Mouse (Mus musculus): ENCODE data around the gene Lcn10. TPM values are rescaled to one million over a fixed set of nuclear protein-coding genes. Genes with fewer than 3 reads are reported as not detected.

The Lcn10 gene
- polyA plus RNA-seq (2012; rRNA removed), result not detected in 2 replicates

DNA sequence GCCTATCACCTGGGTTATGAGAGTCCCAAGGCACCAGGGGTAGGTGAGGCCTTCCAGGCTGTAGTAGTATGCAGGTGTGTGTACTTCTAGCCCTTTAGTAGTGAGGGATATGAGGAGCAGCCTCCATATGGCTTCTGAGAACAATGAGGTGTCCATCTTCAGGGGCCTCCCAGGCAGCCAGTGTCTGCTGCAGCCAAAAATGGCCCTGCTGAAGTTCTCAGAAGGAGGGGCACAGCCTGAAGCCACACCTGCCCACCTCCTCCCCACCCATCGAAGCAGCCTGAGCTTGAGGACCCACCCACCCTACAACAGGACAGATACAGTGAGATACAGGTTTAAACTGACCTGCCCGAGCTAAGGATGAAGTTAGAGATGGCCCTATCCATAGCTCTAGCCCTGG lies at the start of gene Lcn10:
TSS of gene Lcn10 (plus strand) at position 301 of the 400 bp plus-strand sequence.
- no peak for DNase-seq (ENCODE audit: low read depth)
- no peak for TF ChIP-seq CTCF (IDR thresholded peaks at IDR 0.05; ENCODE audit: borderline replicate concordance, extremely low read depth, insufficient read depth, insufficient read length)
- TF ChIP-seq POLR2A (IDR thresholded peaks at IDR 0.05; ENCODE audit: borderline replicate concordance, extremely low read depth, insufficient read depth, insufficient read length, poor library complexity, severe bottlenecking), result no peak

GRCm38 (mm10) chr2:25633616-25634015 lies 48.9 kb upstream of the Lcn10 start:
- DNase-seq (ENCODE audit: low read depth), result no peak
- no peak for TF ChIP-seq POLR2A (IDR thresholded peaks at IDR 0.05; ENCODE audit: borderline replicate concordance, extremely low read depth, insufficient read depth, insufficient read length, poor library complexity, severe bottlenecking)
- no peak for TF ChIP-seq CTCF (IDR thresholded peaks at IDR 0.05; ENCODE audit: borderline replicate concordance, extremely low read depth, insufficient read depth, insufficient read length)

DNA sequence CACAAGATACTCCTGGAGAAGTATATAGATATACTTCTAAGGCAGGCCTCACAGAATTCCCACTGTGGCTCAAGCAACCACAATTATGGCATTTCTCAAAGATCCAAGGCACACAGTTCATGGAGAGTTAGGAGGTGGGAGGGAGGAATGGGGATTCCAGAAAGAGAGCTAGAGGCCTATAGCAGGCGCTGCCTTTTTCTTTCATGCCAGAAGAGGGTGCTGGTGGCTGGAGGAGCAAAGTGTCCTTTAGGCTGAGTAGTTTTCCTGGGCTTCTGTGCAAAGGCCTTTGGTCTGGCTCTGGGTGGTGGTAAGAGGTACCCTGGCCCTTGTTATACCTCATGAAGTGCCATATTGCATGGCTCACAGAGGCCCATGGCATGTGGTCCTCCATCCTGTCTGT lies 48.5 kb upstream of the Lcn10 start:
- DNase-seq (ENCODE audit: low read depth), result no peak
- TF ChIP-seq POLR2A (IDR thresholded peaks at IDR 0.05; ENCODE audit: borderline replicate concordance, extremely low read depth, insufficient read depth, insufficient read length, poor library complexity, severe bottlenecking) (no peak), CTCF (IDR thresholded peaks at IDR 0.05; ENCODE audit: borderline replicate concordance, extremely low read depth, insufficient read depth, insufficient read length) (no peak)

DNA sequence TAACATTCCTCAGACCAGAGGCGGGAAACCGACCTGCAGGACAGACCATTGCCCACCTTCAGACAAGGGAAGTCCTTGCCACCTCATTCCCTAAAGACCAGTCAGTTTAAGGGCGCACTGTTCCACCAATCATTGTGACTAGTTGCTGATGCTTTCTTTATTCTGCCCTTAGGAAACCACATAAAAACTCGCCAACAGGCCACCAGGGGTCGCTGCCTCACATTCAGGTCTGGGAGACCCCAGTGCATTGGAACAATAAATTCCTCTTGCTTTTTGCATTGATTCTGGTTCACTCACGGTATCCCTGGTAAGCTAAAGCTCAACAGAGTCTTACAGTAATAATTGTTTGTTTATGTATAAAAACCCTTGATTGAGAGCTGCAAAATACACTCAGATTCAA lies 42.6 kb upstream of the Lcn10 start:
- DNase-seq (ENCODE audit: low read depth), result peak; percentile 64
- TF ChIP-seq POLR2A (IDR thresholded peaks at IDR 0.05; ENCODE audit: borderline replicate concordance, extremely low read depth, insufficient read depth, insufficient read length, poor library complexity, severe bottlenecking) (no peak), CTCF (IDR thresholded peaks at IDR 0.05; ENCODE audit: borderline replicate concordance, extremely low read depth, insufficient read depth, insufficient read length) (peak; percentile 72; the same call in 1 of the 2 replicates)

- DNase-seq (ENCODE audit: low read depth), result no peak
- TF ChIP-seq POLR2A (IDR thresholded peaks at IDR 0.05; ENCODE audit: borderline replicate concordance, extremely low read depth, insufficient read depth, insufficient read length, poor library complexity, severe bottlenecking), result no peak
- no peak for TF ChIP-seq CTCF (IDR thresholded peaks at IDR 0.05; ENCODE audit: borderline replicate concordance, extremely low read depth, insufficient read depth, insufficient read length)
Measured at GRCm38 (mm10) chr2:25652902-25653301, 29.6 kb upstream of the Lcn10 start, which contains the start of gene Lcn8. Gene Lcn8 (plus strand): TSS chr2:25653120.

GRCm38 (mm10) chr2:25654502-25654901 lies 28.0 kb upstream of the Lcn10 start:
- TF ChIP-seq CTCF (IDR thresholded peaks at IDR 0.05; ENCODE audit: borderline replicate concordance, extremely low read depth, insufficient read depth, insufficient read length) (no peak), POLR2A (IDR thresholded peaks at IDR 0.05; ENCODE audit: borderline replicate concordance, extremely low read depth, insufficient read depth, insufficient read length, poor library complexity, severe bottlenecking) (no peak)
- DNase-seq (ENCODE audit: low read depth), result no peak

- no peak for DNase-seq (ENCODE audit: low read depth)
- TF ChIP-seq CTCF (IDR thresholded peaks at IDR 0.05; ENCODE audit: borderline replicate concordance, extremely low read depth, insufficient read depth, insufficient read length), result no peak
Measured at GRCm38 (mm10) chr2:25656691-25657090, 25.8 kb upstream of the Lcn10 start.

- peak; percentile 5 for DNase-seq (ENCODE audit: low read depth)
- TF ChIP-seq CTCF (IDR thresholded peaks at IDR 0.05; ENCODE audit: borderline replicate concordance, extremely low read depth, insufficient read depth, insufficient read length) (no peak), POLR2A (IDR thresholded peaks at IDR 0.05; ENCODE audit: borderline replicate concordance, extremely low read depth, insufficient read depth, insufficient read length, poor library complexity, severe bottlenecking) (no peak)
Measured at GRCm38 (mm10) chr2:25657246-25657645, 25.3 kb upstream of the Lcn10 start.

- TF ChIP-seq CTCF (IDR thresholded peaks at IDR 0.05; ENCODE audit: borderline replicate concordance, extremely low read depth, insufficient read depth, insufficient read length) (no peak), POLR2A (IDR thresholded peaks at IDR 0.05; ENCODE audit: borderline replicate concordance, extremely low read depth, insufficient read depth, insufficient read length, poor library complexity, severe bottlenecking) (no peak)
- no peak for DNase-seq (ENCODE audit: low read depth)
Measured at GRCm38 (mm10) chr2:25657652-25658051, 24.9 kb upstream of the Lcn10 start, which contains the start of gene Lcn5. Gene Lcn5 (plus strand): TSS chr2:25657952.

DNA sequence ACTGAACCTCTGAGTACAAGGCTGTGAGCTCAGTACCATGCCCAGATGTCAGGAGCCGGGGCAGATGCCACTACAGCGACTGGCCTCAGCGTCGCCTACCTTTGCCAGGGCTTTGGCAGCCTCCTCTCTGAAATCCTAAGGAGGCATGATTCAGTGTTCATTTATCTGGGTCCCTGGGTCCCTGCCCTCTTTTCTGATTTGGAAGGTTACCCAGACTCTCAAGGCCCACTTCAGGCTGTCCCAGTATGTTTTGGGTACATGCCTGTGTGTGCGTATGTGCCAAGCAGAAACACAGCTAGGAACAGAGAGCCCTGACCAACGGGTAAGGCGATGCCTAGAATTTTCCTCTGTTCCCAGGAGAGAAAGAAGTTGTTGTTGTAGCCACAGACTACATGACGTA lies 22.2 kb upstream of the Lcn10 start:
- no peak for DNase-seq (ENCODE audit: low read depth)
- TF ChIP-seq POLR2A (IDR thresholded peaks at IDR 0.05; ENCODE audit: borderline replicate concordance, extremely low read depth, insufficient read depth, insufficient read length, poor library complexity, severe bottlenecking) (no peak), CTCF (IDR thresholded peaks at IDR 0.05; ENCODE audit: borderline replicate concordance, extremely low read depth, insufficient read depth, insufficient read length) (no peak)

GRCm38 (mm10) chr2:25661245-25661970 lies 21.1 kb upstream of the Lcn10 start:
- TF ChIP-seq POLR2A (IDR thresholded peaks at IDR 0.05; ENCODE audit: borderline replicate concordance, extremely low read depth, insufficient read depth, insufficient read length, poor library complexity, severe bottlenecking) (no peak), CTCF (IDR thresholded peaks at IDR 0.05; ENCODE audit: borderline replicate concordance, extremely low read depth, insufficient read depth, insufficient read length) (no peak)
- DNase-seq (ENCODE audit: low read depth), result no peak

GRCm38 (mm10) chr2:25663511-25663910 lies 19.0 kb upstream of the Lcn10 start:
- DNase-seq (ENCODE audit: low read depth), result peak; percentile 21
- TF ChIP-seq POLR2A (IDR thresholded peaks at IDR 0.05; ENCODE audit: borderline replicate concordance, extremely low read depth, insufficient read depth, insufficient read length, poor library complexity, severe bottlenecking) (no peak), CTCF (IDR thresholded peaks at IDR 0.05; ENCODE audit: borderline replicate concordance, extremely low read depth, insufficient read depth, insufficient read length) (peak; percentile 64; the same call in 1 of the 2 replicates)

Data from brain, embryonic 14.5 days (tissue).